Mouse (Mus musculus) stomach, embryonic 14.5 days (tissue): ENCODE results near the gene Megf9. TPM values are rescaled to one million over a fixed set of nuclear protein-coding genes. Genes with fewer than 3 reads are reported as not detected.
A peak's percentile ranks its signal among the peaks of the same experiment; 100 is the strongest.

Source experiments
- ATAC-seq: fragments of 200-750 bp; cut with Nextera tagmentation; 2 replicates; pipeline ENCODE4 v1.8.0; 2017; ENCODE audit warnings: low read depth, moderate TSS enrichment; ENCODE audit not compliant: insufficient number of reproducible peaks, insufficient read depth, low FRiP score
- H3K27ac ChIP-seq: fragments of 300-500 bp; sonication (generic); 2 replicates; pipeline ENCODE4 v1.5.1; 2014; ENCODE audit warnings: mild to moderate bottlenecking, low read length, moderate library complexity, mixed read lengths
- H3K27me3 ChIP-seq: fragments of 300-500 bp; sonication (generic); 2 replicates; pipeline ENCODE4 v1.6.1; 2014; ENCODE audit warnings: low read length, control low read depth, mixed read lengths; ENCODE audit not compliant: control insufficient read depth, insufficient read depth
- H3K36me3 ChIP-seq: fragments of 300-500 bp; sonication (generic); 2 replicates; pipeline ENCODE4 v1.6.1; 2014; ENCODE audit warnings: mild to moderate bottlenecking, control low read depth, low read length, moderate library complexity, mixed read lengths; ENCODE audit not compliant: control insufficient read depth, insufficient read depth
- H3K4me1 ChIP-seq: fragments of 300-500 bp; sonication (generic); 2 replicates; pipeline ENCODE4 v1.6.1; 2014; ENCODE audit warnings: low read length, control low read depth, mixed read lengths; ENCODE audit not compliant: control insufficient read depth, insufficient read depth
- H3K4me2 ChIP-seq: fragments of 300-500 bp; sonication (generic); replicated peaks from 2 replicates; pipeline ENCODE4 v1.6.1; 2014; ENCODE audit warnings: low read depth, low read length, control low read depth
- H3K4me3 ChIP-seq: fragments of 300-500 bp; sonication (generic); 2 replicates; pipeline ENCODE4 v1.5.1; 2014; ENCODE audit warnings: low read depth, low read length, control low read depth
- H3K9ac ChIP-seq: fragments of 300-500 bp; sonication (generic); replicated peaks from 2 replicates; pipeline ENCODE4 v1.6.1; 2014; ENCODE audit warnings: low read depth, mild to moderate bottlenecking, control low read depth, low read length, moderate library complexity, mixed read lengths
- H3K9me3 ChIP-seq: fragments of 300-500 bp; sonication (generic); 2 replicates; pipeline ENCODE4 v1.6.1; 2016; ENCODE audit warnings: low read depth, low read length, control low read depth; ENCODE audit not compliant: control insufficient read depth
- WGBS: fragments of 180-500 bp; shearing (Covaris S2); extraction: QIAGEN DNeasy Blood & Tissue Kit; methylation state at CpG from one replicate; pipeline ENCODE4 v1.1.7; 2014; 5-methylcytosine and 5-hydroxymethylcytosine counted together
- polyA plus RNA-seq: library from polyadenylated mRNA; unstranded; fragments of >200 nt; fragmentation: Nextera tagmentation; extraction: Ambion mirVana; gene quantifications from 2 replicates; pipeline ENCODE4 v1.2.1, GENCODE M21; 2014

Megf9 gene
- polyA plus RNA-seq, 1 experiment from 2014 or later = 14.6 TPM

- H3K27me3 ChIP-seq = no peaks in the 10 kb centered on the region
- ATAC-seq = no peak
- no peak overlapping the region for H3K27ac ChIP-seq
- H3K36me3 ChIP-seq = peaks cover 23% of the 10 kb centered on the region; the same call in 1 of the 2 replicates
- no peaks in the 10 kb centered on the region for H3K9me3 ChIP-seq
- 86% methylated on average over 4 of the region's 4 CpGs for WGBS
- H3K4me1 ChIP-seq = no peaks in the 10 kb centered on the region
- no peak overlapping the region for H3K9ac ChIP-seq
- H3K4me3 ChIP-seq = no peak overlapping the region
- no peak overlapping the region for H3K4me2 ChIP-seq
Observed at GRCm38 (mm10) chr4:70398088-70398487, 136.7 kb downstream of the Megf9 start.

DNA sequence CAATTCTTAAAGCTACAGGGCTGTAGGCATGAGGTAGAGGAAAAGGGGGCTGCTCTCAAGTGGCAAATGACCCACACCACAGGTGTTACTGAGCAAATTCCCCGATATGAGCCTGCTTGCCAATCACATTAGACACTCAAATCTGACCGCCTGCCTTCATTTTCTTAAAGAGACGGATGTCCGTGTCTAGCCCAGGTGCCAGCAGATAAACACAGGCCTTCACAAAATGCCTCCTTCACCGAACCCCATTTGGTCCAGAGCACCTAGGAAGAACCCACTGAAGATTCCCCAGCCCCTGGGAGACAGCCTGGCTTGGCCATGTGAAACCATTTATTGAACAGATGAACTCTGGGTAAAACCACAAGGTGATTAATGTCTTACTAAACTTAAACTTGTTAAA lies 138.1 kb downstream of the Megf9 start:
- H3K4me1 ChIP-seq = peaks cover 2% of the 10 kb centered on the region; the same call in 1 of the 2 replicates
- no peaks in the 10 kb centered on the region for H3K9me3 ChIP-seq
- peaks cover 15% of the 10 kb centered on the region; the same call in 1 of the 2 replicates for H3K36me3 ChIP-seq
- no peak for ATAC-seq
- no peak overlapping the region for H3K27ac ChIP-seq
- 78% methylated on average over 5 of the region's 5 CpGs for WGBS
- no peaks in the 10 kb centered on the region for H3K27me3 ChIP-seq
- no peak overlapping the region for H3K4me2 ChIP-seq
- no peak overlapping the region for H3K9ac ChIP-seq
- no peak overlapping the region for H3K4me3 ChIP-seq

DNA sequence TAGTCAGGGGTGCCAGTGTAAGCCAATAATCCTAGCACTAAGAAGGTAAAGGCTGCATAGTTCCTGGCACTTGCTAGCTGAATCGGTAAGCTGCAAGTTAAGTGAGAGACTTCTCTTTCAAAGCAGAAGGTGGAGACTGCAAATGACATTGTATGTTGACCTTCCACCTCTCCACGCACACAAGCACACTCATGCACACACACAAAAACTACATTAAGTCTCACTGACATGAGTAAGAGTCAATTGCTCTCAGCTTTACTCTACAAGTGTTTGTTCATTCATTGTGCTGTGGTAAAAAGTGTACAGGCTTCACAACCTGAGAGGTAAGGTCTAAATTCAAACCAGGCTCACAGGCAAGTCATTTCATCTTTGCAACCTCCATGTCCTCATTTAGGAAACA lies 140.1 kb downstream of the Megf9 start:
- H3K27ac ChIP-seq = no peak overlapping the region
- WGBS = 87% methylated on average over 2 of the region's 2 CpGs
- H3K4me3 ChIP-seq = no peak overlapping the region
- H3K4me2 ChIP-seq = no peak overlapping the region
- peaks cover 9% of the 10 kb centered on the region; the same call in 1 of the 2 replicates for H3K4me1 ChIP-seq
- no peaks in the 10 kb centered on the region for H3K9me3 ChIP-seq
- H3K9ac ChIP-seq = no peak overlapping the region
- peaks cover 3% of the 10 kb centered on the region; the same call in 1 of the 2 replicates for H3K36me3 ChIP-seq
- no peak for ATAC-seq
- no peaks in the 10 kb centered on the region for H3K27me3 ChIP-seq

- H3K36me3 ChIP-seq = no peaks in the 10 kb centered on the region; the same call in 1 of the 2 replicates
- H3K4me2 ChIP-seq = no peak overlapping the region
- ATAC-seq = no peak; the same call in 1 of the 2 replicates
- H3K9me3 ChIP-seq = no peaks in the 10 kb centered on the region
- H3K4me3 ChIP-seq = no peak overlapping the region
- H3K9ac ChIP-seq = no peak overlapping the region
- H3K27me3 ChIP-seq = no peaks in the 10 kb centered on the region
- H3K27ac ChIP-seq = peak overlapping the region; percentile 15; the same call in 1 of the 2 replicates
- H3K4me1 ChIP-seq = peaks cover 9% of the 10 kb centered on the region; the same call in 1 of the 2 replicates
- WGBS = 49% methylated on average over 11 of the region's 11 CpGs
Observed at GRCm38 (mm10) chr4:70391760-70392372, 142.9 kb downstream of the Megf9 start.

- Histone ChIP-seq H3K9ac (no peak overlapping the region), H3K4me3 (no peak overlapping the region), H3K4me2 (no peak overlapping the region), H3K27me3 (no peaks in the 10 kb centered on the region), H3K4me1 (peaks cover 9% of the 10 kb centered on the region; the same call in 1 of the 2 replicates), H3K9me3 (no peaks in the 10 kb centered on the region), H3K27ac (peak overlapping the region; percentile 15; the same call in 1 of the 2 replicates), H3K36me3 (no peaks in the 10 kb centered on the region; the same call in 1 of the 2 replicates)
- no peak for ATAC-seq
- 61% methylated on average over 9 of the region's 9 CpGs for WGBS
Observed at GRCm38 (mm10) chr4:70391073-70391472, 143.7 kb downstream of the Megf9 start.

GRCm38 (mm10) chr4:70386206-70386605 lies 148.6 kb downstream of the Megf9 start:
- H3K9ac ChIP-seq = no peak overlapping the region
- peaks cover 2% of the 10 kb centered on the region; the same call in 1 of the 2 replicates for H3K4me1 ChIP-seq
- 70% methylated on average over 5 of the region's 5 CpGs for WGBS
- H3K9me3 ChIP-seq = no peaks in the 10 kb centered on the region
- no peaks in the 10 kb centered on the region for H3K27me3 ChIP-seq
- H3K4me2 ChIP-seq = no peak overlapping the region
- H3K27ac ChIP-seq = no peak overlapping the region
- ATAC-seq = no peak
- H3K4me3 ChIP-seq = no peak overlapping the region
- no peaks in the 10 kb centered on the region; the same call in 1 of the 2 replicates for H3K36me3 ChIP-seq

GRCm38 (mm10) chr4:70377359-70377758 lies 157.4 kb downstream of the Megf9 start:
- no peak overlapping the region for H3K4me3 ChIP-seq
- no peaks in the 10 kb centered on the region for H3K36me3 ChIP-seq
- no peak for ATAC-seq
- H3K4me1 ChIP-seq = no peaks in the 10 kb centered on the region
- WGBS = 88% methylated on average over 4 of the region's 4 CpGs
- H3K9ac ChIP-seq = no peak overlapping the region
- no peak overlapping the region for H3K27ac ChIP-seq
- no peak overlapping the region for H3K4me2 ChIP-seq
- H3K27me3 ChIP-seq = no peaks in the 10 kb centered on the region
- no peaks in the 10 kb centered on the region for H3K9me3 ChIP-seq
